Mouse (Mus musculus): ENCODE results near the gene Nup155. TPM values are rescaled to one million over a fixed set of nuclear protein-coding genes. Genes with fewer than 3 reads are reported as not detected.

Nup155 gene
- polyA plus RNA-seq, 1 experiment from 2014 or later: 17.8 TPM

DNA sequence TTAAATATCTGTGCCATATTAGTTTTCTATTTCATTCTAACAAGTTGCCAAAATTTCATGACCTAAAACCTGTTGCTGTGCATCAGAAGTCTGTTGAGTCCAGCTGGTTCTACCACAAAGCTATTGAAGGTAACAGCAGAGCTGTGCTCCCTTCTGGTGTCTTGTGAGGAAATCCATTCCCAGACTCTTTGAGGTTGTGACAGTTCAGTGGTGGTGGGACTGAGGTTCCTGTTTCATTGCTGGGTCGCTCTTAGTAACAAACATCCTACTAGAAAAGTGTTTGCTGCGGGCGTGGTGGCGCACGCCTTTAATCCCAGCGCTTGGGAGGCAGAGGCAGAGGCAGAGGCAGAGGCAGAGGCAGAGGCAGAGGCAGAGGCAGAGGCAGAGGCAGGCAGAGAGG lies 99.3 kb downstream of the Nup155 start:
- no peak for ATAC-seq (ENCODE audit: borderline replicate concordance, extremely low read depth, low FRiP score, low TSS enrichment)
- Histone ChIP-seq H3K9me3 (no peaks in the 10 kb centered on the region), H3K27me3 (no peaks in the 10 kb centered on the region), H3K27ac (no peak overlapping the region), H3K36me3 (peaks cover 25% of the 10 kb centered on the region), H3K4me3 (no peak overlapping the region), H3K4me2 (no peak overlapping the region), H3K4me1 (no peaks in the 10 kb centered on the region), H3K9ac (no peak overlapping the region)
- 93% methylated on average over 6 of the region's 6 CpGs for WGBS

Other genes with a start within 250 kb of the Nup155 start
- 54.1 and 59.0 TPM in 2 replicates for gene Wdr70, start 10.1 kb upstream of the Nup155 start, polyA plus RNA-seq (2015; fragmentation: Nextera tagmentation; extraction: Ambion mirVana)
- 6.3 and 7.0 TPM in 2 replicates for gene Cplane1, start 59.8 kb downstream of the Nup155 start, polyA plus RNA-seq (2015; fragmentation: Nextera tagmentation; extraction: Ambion mirVana)

Data from lung, embryonic 15.5 days (tissue).